ENCODE assay signal across 21 mouse cellular contexts in genomic region chr9:67301571-67301970, GRCm38 (mm10).
A peak's percentile ranks its signal among the peaks of the same experiment; 100 is the strongest.
DNase-seq lines count a peak whose midpoint lies in the region; ATAC-seq lines count a peak whose summit lies in the region.
"Had no signal": no experiment of that assay in that cellular context is flagged by ENCODE, and none has a peak within 500 bp of the region (broad histone marks: within the 10 kb centered on the region; RNA-seq: fewer than 3 reads in every experiment).

No protein-coding gene starts in this region.

- no peak for ATAC-seq in midbrain, embryonic 11.5 days (ENCODE audit: low FRiP score)
- ATAC-seq in midbrain, embryonic 14.5 days (ENCODE audit: low FRiP score, low TSS enrichment) = no peak
- ATAC-seq in activated CD4-positive, CD25-positive, alpha-beta regulatory T cell, adult 4 months = no peak
- ATAC-seq: CD4-positive, CD25-positive, alpha-beta regulatory T cell, adult 4 months; forebrain, embryonic 13.5 days; forebrain, embryonic 15.5 days; forebrain, postnatal 0 days; Patski had no signal

- H3K9me3 ChIP-seq in midbrain, embryonic 11.5 days (ENCODE audit: control insufficient read depth, low read length) = no peaks in the 10 kb centered on the region
- no peaks in the 10 kb centered on the region for H3K9me3 ChIP-seq in midbrain, embryonic 14.5 days (ENCODE audit: control insufficient read depth, low read length)
- H3K9me3 ChIP-seq: embryonic facial prominence, embryonic 13.5 days; forebrain, embryonic 13.5 days; forebrain, embryonic 15.5 days; G1E had no signal

- no peaks in the 10 kb centered on the region for H3K4me1 ChIP-seq in midbrain, embryonic 11.5 days (ENCODE audit: control insufficient read depth, insufficient read depth, low read length)
- no peaks in the 10 kb centered on the region for H3K4me1 ChIP-seq in midbrain, embryonic 14.5 days (ENCODE audit: control insufficient read depth, insufficient read depth, low read length)

- WGBS in midbrain, embryonic 11.5 days = 86% methylated on average over 2 of the region's 2 CpGs
- 93% methylated on average over 2 of the region's 2 CpGs for WGBS in midbrain, embryonic 14.5 days

- no peaks in the 10 kb centered on the region for H3K27me3 ChIP-seq in midbrain, embryonic 11.5 days (ENCODE audit: control insufficient read depth, insufficient read depth, low read length)
- H3K27me3 ChIP-seq in midbrain, embryonic 14.5 days (ENCODE audit: control insufficient read depth, insufficient read depth, low read length) = no peaks in the 10 kb centered on the region
- H3K27me3 ChIP-seq: CH12.LX; embryonic facial prominence, embryonic 13.5 days; forebrain, embryonic 13.5 days; forebrain, embryonic 15.5 days; Patski had no signal

- H3K36me3 ChIP-seq in midbrain, embryonic 11.5 days (ENCODE audit: control insufficient read depth, insufficient read depth, low read length) = no peaks in the 10 kb centered on the region
- no peaks in the 10 kb centered on the region for H3K36me3 ChIP-seq in midbrain, embryonic 14.5 days (ENCODE audit: control insufficient read depth, insufficient read depth, low read length)
- H3K36me3 ChIP-seq: forebrain, embryonic 15.5 days; G1E had no signal

- H3K9ac ChIP-seq in midbrain, embryonic 11.5 days (ENCODE audit: low read length) = no peak overlapping the region
- no peak overlapping the region for H3K9ac ChIP-seq in midbrain, embryonic 14.5 days (replicated peaks; ENCODE audit: low read length)
- H3K9ac ChIP-seq: embryonic facial prominence, embryonic 13.5 days; forebrain, embryonic 13.5 days; forebrain, embryonic 15.5 days; forebrain, postnatal 0 days had no signal

- no peak overlapping the region for H3K4me2 ChIP-seq in midbrain, embryonic 11.5 days
- no peak overlapping the region for H3K4me2 ChIP-seq in midbrain, embryonic 14.5 days (ENCODE audit: low read length)
- H3K4me2 ChIP-seq: embryonic facial prominence, embryonic 13.5 days; forebrain, embryonic 13.5 days; forebrain, embryonic 15.5 days had no signal

- DNase-seq in heart, adult 11 months = peak; percentile 78
- DNase-seq in heart, postnatal 10 days = no peak
- DNase-seq in layer of hippocampus, adult 9-11 months = peak; percentile 56
- DNase-seq in layer of hippocampus, adult 18-20 months (ENCODE audit: low spot score in 2 of 2) = no peak
- peak; percentile 35 for DNase-seq in midbrain, embryonic 11.5 days (ENCODE audit: low spot score, missing footprints)
- no peak for DNase-seq in midbrain, embryonic 14.5 days
- DNase-seq in brain, adult 2 months (ENCODE audit: low read depth, low spot score) = peak; percentile 59
- DNase-seq: adrenal gland, adult 2 months; adrenal gland, postnatal 10 days; adrenal gland, postnatal 25 days; B cell, adult 2 months; cerebellum, adult 11-12 months; forebrain, postnatal 0 days had no signal

- H3K4me3 ChIP-seq in midbrain, embryonic 11.5 days (ENCODE audit: low read depth, low read length) = no peak overlapping the region
- no peak overlapping the region for H3K4me3 ChIP-seq in midbrain, embryonic 14.5 days (replicated peaks; ENCODE audit: low read depth, low read length)
- H3K4me3 ChIP-seq: embryonic facial prominence, embryonic 13.5 days; forebrain, embryonic 13.5 days; forebrain, embryonic 15.5 days had no signal

- no peak overlapping the region for H3K27ac ChIP-seq in midbrain, embryonic 11.5 days (ENCODE audit: low read depth, low read length)
- H3K27ac ChIP-seq in midbrain, embryonic 14.5 days (replicated peaks; ENCODE audit: low read depth, low read length) = no peak overlapping the region
- H3K27ac ChIP-seq: embryonic facial prominence, embryonic 13.5 days; forebrain, embryonic 13.5 days; forebrain, embryonic 15.5 days had no signal

- intact Hi-C loops in heart, postnatal 10 days (cut with DNase I) = no loop called here

Comparison
In these comparisons a context has a peak if more than half of its experiments do, and no peak if none do; other contexts are left out.
1. DNase-seq: peak in heart, adult 11 months (single experiment), layer of hippocampus, adult 9-11 months (single experiment), midbrain, embryonic 11.5 days (single experiment) and brain, adult 2 months (single experiment); none in heart, postnatal 10 days (0 of 2), layer of hippocampus, adult 18-20 months (0 of 2) and midbrain, embryonic 14.5 days (single experiment).